Mouse (Mus musculus) midbrain, embryonic 14.5 days (tissue): Measurements from ENCODE around the gene Fuca2. TPM values are rescaled to one million over a fixed set of nuclear protein-coding genes. Genes with fewer than 3 reads are reported as not detected.
"Not testable (repeated sequence)": the region's sequence is repeated elsewhere in the genome, so short reads cannot be mapped to it uniquely, and the experiment has no call there.

Experiments used
- ATAC-seq: fragments of 200-750 bp; cut with Nextera tagmentation; 2 replicates; pipeline ENCODE4 v1.8.0; 2017; ENCODE audit warnings: moderate number of reproducible peaks, moderate library complexity; ENCODE audit not compliant: low FRiP score, low TSS enrichment
- DNase-seq: peaks from one replicate; pipeline ENCODE4 v3.0.0-alpha.2; 2015
- H3K27ac ChIP-seq: fragments of 300-500 bp; sonication (generic); replicated peaks from 2 replicates; pipeline ENCODE4 v1.5.1; 2014; ENCODE audit warnings: mild to moderate bottlenecking, low read depth, low read length, moderate library complexity
- H3K27me3 ChIP-seq: fragments of 300-500 bp; sonication (generic); 2 replicates; pipeline ENCODE4 v1.6.1; 2014; ENCODE audit warnings: low read length, control low read depth, mixed read lengths; ENCODE audit not compliant: control insufficient read depth, insufficient read depth
- H3K36me3 ChIP-seq: fragments of 300-500 bp; sonication (generic); 2 replicates; pipeline ENCODE4 v1.6.1; 2014; ENCODE audit warnings: low read length, control low read depth; ENCODE audit not compliant: control insufficient read depth, insufficient read depth
- H3K4me1 ChIP-seq: fragments of 300-500 bp; sonication (generic); 2 replicates; pipeline ENCODE4 v1.6.1; 2014; ENCODE audit warnings: mild to moderate bottlenecking, antibody characterized with exemption, low read length, control low read depth; ENCODE audit not compliant: control insufficient read depth, insufficient read depth
- H3K4me2 ChIP-seq: fragments of 300-500 bp; sonication (generic); 2 replicates; pipeline ENCODE4 v1.6.1; 2014; ENCODE audit warnings: mild to moderate bottlenecking, low read length, moderate library complexity
- H3K4me3 ChIP-seq: fragments of 300-500 bp; sonication (generic); replicated peaks from 2 replicates; pipeline ENCODE4 v1.5.1; 2014; ENCODE audit warnings: low read depth, low read length
- H3K9ac ChIP-seq: fragments of 300-500 bp; sonication (generic); replicated peaks from 2 replicates; pipeline ENCODE4 v1.6.1; 2014; ENCODE audit warnings: mild to moderate bottlenecking, low read length, moderate library complexity
- H3K9me3 ChIP-seq: fragments of 300-500 bp; sonication (generic); 2 replicates; pipeline ENCODE4 v1.6.1; 2016; ENCODE audit warnings: low read length, control low read depth, mixed read lengths; ENCODE audit not compliant: control insufficient read depth
- WGBS: fragments of 180-500 bp; shearing (Covaris S2); extraction: QIAGEN DNeasy Blood & Tissue Kit; methylation state at CpG from one replicate; pipeline ENCODE4 v1.1.7; 2014; 5-methylcytosine and 5-hydroxymethylcytosine counted together
- polyA plus RNA-seq: library from polyadenylated mRNA; unstranded; fragments of >200 nt; fragmentation: Nextera tagmentation; extraction: Ambion mirVana; gene quantifications from 2 replicates; pipeline ENCODE4 v1.2.1, GENCODE M21; 2014

The Fuca2 gene
- polyA plus RNA-seq = 36.5 and 46.2 TPM in 2 replicates

GRCm38 (mm10) chr10:13499331-13499730 lies at the start of gene Fuca2:
Fuca2 (plus strand) TSS chr10:13499540.
- H3K36me3 ChIP-seq = no peaks in the 10 kb centered on the region
- WGBS = 93% methylated on average over 2 of the region's 2 CpGs
- H3K4me3 ChIP-seq = no peak within 1 kb of the TSS
- no peak within 1 kb of the TSS for H3K4me2 ChIP-seq
- no peaks in the 10 kb centered on the region for H3K27me3 ChIP-seq
- H3K27ac ChIP-seq = no peak within 1 kb of the TSS
- ATAC-seq (no peak), DNase-seq (no peak)
- H3K9ac ChIP-seq = no peak within 1 kb of the TSS
- no peaks in the 10 kb centered on the region for H3K9me3 ChIP-seq
- no peaks in the 10 kb centered on the region for H3K4me1 ChIP-seq

- Histone ChIP-seq H3K4me1 (no peaks in the 10 kb centered on the region), H3K27ac (no peak overlapping the region), H3K9ac (no peak overlapping the region), H3K36me3 (no peaks in the 10 kb centered on the region), H3K27me3 (no peaks in the 10 kb centered on the region), H3K4me2 (no peak overlapping the region), H3K4me3 (no peak overlapping the region), H3K9me3 (no peaks in the 10 kb centered on the region)
- ATAC-seq (no peak), DNase-seq (no peak)
- 82% methylated on average over 6 of the region's 6 CpGs for WGBS
These were observed 47.7 kb upstream of the Fuca2 start for GRCm38 (mm10) chr10:13451640-13452039.

GRCm38 (mm10) chr10:13453200-13453990 lies 45.9 kb upstream of the Fuca2 start:
- 92% methylated on average over 13 of the region's 13 CpGs for WGBS
- Histone ChIP-seq H3K4me1 (no peaks in the 10 kb centered on the region), H3K27me3 (no peaks in the 10 kb centered on the region), H3K27ac (no peak overlapping the region), H3K36me3 (no peaks in the 10 kb centered on the region), H3K4me3 (no peak overlapping the region), H3K9me3 (no peaks in the 10 kb centered on the region), H3K9ac (no peak overlapping the region), H3K4me2 (no peak overlapping the region)
- ATAC-seq (no peak), DNase-seq (no peak)

- H3K4me2 ChIP-seq, DNase-seq, ATAC-seq, H3K4me3 ChIP-seq, H3K27me3 ChIP-seq, H3K9me3 ChIP-seq, H3K36me3 ChIP-seq, H3K9ac ChIP-seq, H3K4me1 ChIP-seq, H3K27ac ChIP-seq: not testable (repeated sequence)
- WGBS = 85% methylated on average over 3 of the region's 3 CpGs
These were observed 35.0 kb upstream of the Fuca2 start for GRCm38 (mm10) chr10:13464295-13464694.

GRCm38 (mm10) chr10:13466925-13467324 lies 32.4 kb upstream of the Fuca2 start:
- H3K4me1 ChIP-seq = no peaks in the 10 kb centered on the region
- DNase-seq (no peak), ATAC-seq (no peak)
- H3K4me3 ChIP-seq = no peak overlapping the region
- no peaks in the 10 kb centered on the region for H3K36me3 ChIP-seq
- no peak overlapping the region for H3K4me2 ChIP-seq
- 56% methylated on average over 5 of the region's 5 CpGs for WGBS
- H3K27ac ChIP-seq = no peak overlapping the region
- no peak overlapping the region for H3K9ac ChIP-seq
- H3K27me3 ChIP-seq = no peaks in the 10 kb centered on the region
- no peaks in the 10 kb centered on the region for H3K9me3 ChIP-seq

- WGBS = 87% methylated on average over 6 of the region's 6 CpGs
- not testable (repeated sequence) for DNase-seq
These were observed 31.3 kb upstream of the Fuca2 start for GRCm38 (mm10) chr10:13468025-13468529.

GRCm38 (mm10) chr10:13470236-13470635 lies 29.1 kb upstream of the Fuca2 start:
- Histone ChIP-seq H3K27ac (no peak overlapping the region), H3K4me1 (no peaks in the 10 kb centered on the region), H3K9ac (no peak overlapping the region), H3K4me3 (no peak overlapping the region), H3K4me2 (no peak overlapping the region), H3K27me3 (peaks cover 28% of the 10 kb centered on the region), H3K9me3 (no peaks in the 10 kb centered on the region), H3K36me3 (no peaks in the 10 kb centered on the region)
- ATAC-seq = no peak
- WGBS = 84% methylated on average over 3 of the region's 3 CpGs
- no peak for DNase-seq

More at GRCm38 (mm10) chr10:13468025-13468529, 31.3 kb upstream of the Fuca2 start:
- H3K27me3 ChIP-seq, H3K9ac ChIP-seq, H3K4me2 ChIP-seq, H3K27ac ChIP-seq, H3K36me3 ChIP-seq, ATAC-seq, H3K4me3 ChIP-seq, H3K9me3 ChIP-seq, H3K4me1 ChIP-seq: not testable (repeated sequence)

GRCm38 (mm10) chr10:13473287-13473832 lies 26.0 kb upstream of the Fuca2 start:
- 15% methylated on average over 17 of the region's 17 CpGs for WGBS
- H3K36me3 ChIP-seq = no peaks in the 10 kb centered on the region
- ATAC-seq = peak; percentile 11; the same call in 1 of the 2 replicates
- peak overlapping the region; percentile 69 for H3K9ac ChIP-seq
- no peaks in the 10 kb centered on the region for H3K4me1 ChIP-seq
- H3K27ac ChIP-seq = no peak overlapping the region
- H3K27me3 ChIP-seq = peaks cover 38% of the 10 kb centered on the region
- H3K4me3 ChIP-seq = peak overlapping the region; percentile 68
- H3K4me2 ChIP-seq = peak overlapping the region; percentile 100
- H3K9me3 ChIP-seq = no peaks in the 10 kb centered on the region
- peak; percentile 3 for DNase-seq
